10 mouse cellular contexts compared by ENCODE assay signal in genomic region chr13:54389971-54390564, GRCm38 (mm10). TPM values are rescaled to one million over a fixed set of nuclear protein-coding genes. Genes with fewer than 3 reads are reported as not detected.
DNase-seq lines count a peak whose midpoint lies in the region; ATAC-seq and TF ChIP-seq lines count a peak whose summit lies in the region.
"Had no signal": no experiment of that assay in that cellular context is flagged by ENCODE, and none has a peak within 500 bp of the region (broad histone marks: within the 10 kb centered on the region; RNA-seq: fewer than 3 reads in every experiment).

No protein-coding gene starts in this region.

- H3K9ac ChIP-seq in heart, embryonic 14.5 days (ENCODE audit: low read length), result no peak overlapping the region
- H3K9ac ChIP-seq in neural tube, embryonic 13.5 days, result no peak overlapping the region
- no peak overlapping the region for H3K9ac ChIP-seq in forebrain, postnatal 0 days
- no peak overlapping the region for H3K9ac ChIP-seq in stomach, embryonic 16.5 days (ENCODE audit: low read length)
- H3K9ac ChIP-seq: limb, embryonic 13.5 days had no signal

- TF ChIP-seq CTCF in forebrain, postnatal 0 days (IDR thresholded peaks at IDR 0.05; ENCODE audit: low read depth), result no peak

- no peak overlapping the region for H3K4me3 ChIP-seq in heart, embryonic 14.5 days (ENCODE audit: control insufficient read depth in 1 of 2, insufficient read depth in 1 of 2, low read depth in 1 of 2, low read length in 2 of 2)
- H3K4me3 ChIP-seq in heart, embryonic 10.5 days, result no peak overlapping the region
- H3K4me3 ChIP-seq in neural tube, embryonic 13.5 days, result no peak overlapping the region
- H3K4me3 ChIP-seq in forebrain, postnatal 0 days (ENCODE audit: low read depth, low read length), result no peak overlapping the region
- no peak overlapping the region for H3K4me3 ChIP-seq in stomach, embryonic 16.5 days (replicated peaks; ENCODE audit: low read length)
- H3K4me3 ChIP-seq: limb, embryonic 13.5 days had no signal

- no peak overlapping the region for H3K4me2 ChIP-seq in heart, embryonic 14.5 days (ENCODE audit: low read length)
- no peak overlapping the region for H3K4me2 ChIP-seq in neural tube, embryonic 13.5 days
- no peak overlapping the region for H3K4me2 ChIP-seq in forebrain, postnatal 0 days (ENCODE audit: low read depth)
- no peak overlapping the region for H3K4me2 ChIP-seq in stomach, embryonic 16.5 days (ENCODE audit: low read depth, low read length)
- H3K4me2 ChIP-seq: limb, embryonic 13.5 days had no signal

- H3K27ac ChIP-seq in heart, embryonic 14.5 days (replicated peaks in 1 of 2; ENCODE audit: control insufficient read depth in 1 of 2, insufficient read depth in 1 of 2, low read depth in 2 of 2, low read length in 2 of 2), result no peak overlapping the region
- no peak overlapping the region for H3K27ac ChIP-seq in heart, embryonic 10.5 days
- peak overlapping the region; percentile 69 for H3K27ac ChIP-seq in neural tube, embryonic 13.5 days (replicated peaks)
- H3K27ac ChIP-seq in forebrain, postnatal 0 days (ENCODE audit: low read depth, low read length), result peak overlapping the region; percentile 71
- no peak overlapping the region for H3K27ac ChIP-seq in stomach, embryonic 16.5 days (ENCODE audit: low read length)
- H3K27ac ChIP-seq: limb, embryonic 13.5 days had no signal

- H3K9me3 ChIP-seq in heart, embryonic 14.5 days (ENCODE audit: control insufficient read depth, low read length), result no peaks in the 10 kb centered on the region
- no peaks in the 10 kb centered on the region for H3K9me3 ChIP-seq in heart, embryonic 10.5 days
- no peaks in the 10 kb centered on the region for H3K9me3 ChIP-seq in neural tube, embryonic 13.5 days
- H3K9me3 ChIP-seq in forebrain, postnatal 0 days (ENCODE audit: low read length), result no peaks in the 10 kb centered on the region
- no peaks in the 10 kb centered on the region for H3K9me3 ChIP-seq in stomach, embryonic 16.5 days (replicated peaks; ENCODE audit: control insufficient read depth, low read length)
- H3K9me3 ChIP-seq: limb, embryonic 13.5 days had no signal

- DNase-seq in heart, embryonic 10.5 days (ENCODE audit: low spot score), result no peak
- DNase-seq in neural tube, embryonic 10.5 days (ENCODE audit: extremely low spot score, low spot score), result no peak
- peak; percentile 85 for DNase-seq in forebrain, postnatal 0 days
- DNase-seq: embryo, embryonic 11 days had no signal

- peaks cover 4 to 5% of the 10 kb centered on the region in 2 experiments for H3K4me1 ChIP-seq in heart, embryonic 14.5 days (ENCODE audit: control insufficient read depth in 2 of 2, insufficient read depth in 2 of 2, low read length in 2 of 2)
- H3K4me1 ChIP-seq in heart, embryonic 10.5 days, result peaks cover 15% of the 10 kb centered on the region
- H3K4me1 ChIP-seq in neural tube, embryonic 13.5 days (replicated peaks), result peaks cover 29% of the 10 kb centered on the region
- H3K4me1 ChIP-seq in forebrain, postnatal 0 days (ENCODE audit: insufficient read depth), result peaks cover 5% of the 10 kb centered on the region
- H3K4me1 ChIP-seq in stomach, embryonic 16.5 days (ENCODE audit: control insufficient read depth, insufficient read depth, low read length), result 0 out of 2 replicates have a peak, but pooled peaks cover 4% of the 10 kb centered on the region

- H3K27me3 ChIP-seq in heart, embryonic 14.5 days (ENCODE audit: control insufficient read depth, insufficient read depth, low read length), result no peaks in the 10 kb centered on the region
- H3K27me3 ChIP-seq in heart, embryonic 10.5 days (ENCODE audit: insufficient read depth, poor library complexity, severe bottlenecking), result peaks cover 6% of the 10 kb centered on the region; the same call in 1 of the 2 replicates
- H3K27me3 ChIP-seq in neural tube, embryonic 13.5 days, result no peaks in the 10 kb centered on the region
- no peaks in the 10 kb centered on the region for H3K27me3 ChIP-seq in forebrain, postnatal 0 days (ENCODE audit: insufficient read depth, low read length)
- no peaks in the 10 kb centered on the region for H3K27me3 ChIP-seq in stomach, embryonic 16.5 days (ENCODE audit: control insufficient read depth, insufficient read depth, low read length)

- 11% methylated on average over 8 of the region's 8 CpGs for WGBS in heart, embryonic 14.5 days
- WGBS in heart, embryonic 10.5 days, result 25% methylated on average over 8 of the region's 8 CpGs
- 37% methylated on average over 8 of the region's 8 CpGs for WGBS in neural tube, embryonic 13.5 days
- WGBS in forebrain, postnatal 0 days, result 24% methylated on average over 8 of the region's 8 CpGs
- WGBS in stomach, embryonic 16.5 days, result 39% methylated on average over 8 of the region's 8 CpGs

- peak; percentile 54; the same call in 1 of the 2 replicates for ATAC-seq in heart, embryonic 14.5 days (ENCODE audit: insufficient number of reproducible peaks, insufficient read depth, low FRiP score, low read depth)
- peak; percentile 78 for ATAC-seq in neural tube, embryonic 13.5 days (ENCODE audit: low read depth)
- ATAC-seq in forebrain, postnatal 0 days, result peak; percentile 81
- peak; percentile 43 for ATAC-seq in stomach, embryonic 16.5 days (ENCODE audit: insufficient read depth, low FRiP score)
- ATAC-seq in granulocyte monocyte progenitor cell, adult 5-6 weeks (replicated peaks; ENCODE audit: poor library complexity, severe bottlenecking), result no peak
- no peak for ATAC-seq in frontal cortex, adult (ENCODE audit: low TSS enrichment)

- no peaks in the 10 kb centered on the region for H3K36me3 ChIP-seq in heart, embryonic 14.5 days (ENCODE audit: control insufficient read depth, insufficient read depth, low read length)
- H3K36me3 ChIP-seq in heart, embryonic 10.5 days, result no peaks in the 10 kb centered on the region
- H3K36me3 ChIP-seq in neural tube, embryonic 13.5 days, result no peaks in the 10 kb centered on the region
- no peaks in the 10 kb centered on the region for H3K36me3 ChIP-seq in forebrain, postnatal 0 days (ENCODE audit: insufficient read depth)
- H3K36me3 ChIP-seq in stomach, embryonic 16.5 days (ENCODE audit: control insufficient read depth, insufficient read depth, low read length), result no peaks in the 10 kb centered on the region
- H3K36me3 ChIP-seq: limb, embryonic 13.5 days had no signal

RNA-seq across cellular contexts. Expression of gene Cplx2, which starts 18.9 kb away (rescaled TPM):
- 3.3 and 3.4 TPM in 2 replicates for polyA plus RNA-seq in heart, embryonic 14.5 days (2014; fragmentation: Nextera tagmentation; extraction: Ambion mirVana)
- 2.5 and 3.0 TPM in 2 replicates for polyA plus RNA-seq in heart, embryonic 10.5 days (2016; fragmentation: Nextera tagmentation; extraction: Ambion mirVana)
- polyA plus RNA-seq in neural tube, embryonic 13.5 days (2015; fragmentation: Nextera tagmentation; extraction: Ambion mirVana), result 13.8 and 14.7 TPM in 2 replicates
- 98.4 and 102 TPM in 2 replicates for total RNA-seq in forebrain, postnatal 0 days (2014; rRNA removed)
- 40.0 and 49.8 TPM in 2 replicates for polyA plus RNA-seq in forebrain, postnatal 0 days (2015; fragmentation: Nextera tagmentation; extraction: Ambion mirVana)
- polyA plus RNA-seq in stomach, embryonic 16.5 days (2015; fragmentation: Nextera tagmentation; extraction: Ambion mirVana), result 3.2 and 4.0 TPM in 2 replicates
- total RNA-seq in granulocyte monocyte progenitor cell, adult 5-6 weeks (2014; fragmentation: Nextera tagmentation), result not detected in 2 replicates
- total RNA-seq in granulocyte monocyte progenitor cell, adult 5-6 weeks (2017), result not detected in 2 replicates

Comparison
In these comparisons a context has a peak if more than half of its experiments do, and no peak if none do; other contexts are left out.
1. ATAC-seq: peak in heart, embryonic 14.5 days (single experiment), neural tube, embryonic 13.5 days (single experiment), forebrain, postnatal 0 days (single experiment) and stomach, embryonic 16.5 days (single experiment); none in granulocyte monocyte progenitor cell, adult 5-6 weeks (single experiment) and frontal cortex, adult (single experiment).
2. H3K27ac ChIP-seq: peak in neural tube, embryonic 13.5 days (single experiment) and forebrain, postnatal 0 days (single experiment); none in heart, embryonic 14.5 days (0 of 2), heart, embryonic 10.5 days (single experiment) and stomach, embryonic 16.5 days (single experiment).